Comparison of ENCODE assay signal across 9 mouse cellular contexts in genomic region chr16:91724247-91724646, GRCm38 (mm10). TPM values are rescaled to one million over a fixed set of nuclear protein-coding genes. Genes with fewer than 3 reads are reported as not detected.
DNase-seq lines count a peak whose midpoint lies in the region; ATAC-seq and TF ChIP-seq lines count a peak whose summit lies in the region.
"Had no signal": no experiment of that assay in that cellular context is flagged by ENCODE, and none has a peak within 500 bp of the region (broad histone marks: within the 10 kb centered on the region; RNA-seq: fewer than 3 reads in every experiment).

No protein-coding gene starts in this region.

- 42% methylated on average over 3 of the region's 3 CpGs for WGBS in liver, adult 2 months
- 49% methylated on average over 3 of the region's 3 CpGs for WGBS in liver, embryonic 11.5 days
- 29% methylated on average over 3 of the region's 3 CpGs for WGBS in hindbrain, embryonic 14.5 days

- no peaks in the 10 kb centered on the region for H3K27me3 ChIP-seq in liver, adult 2 months (ENCODE audit: control insufficient read depth, insufficient read depth, low read length)
- peaks cover under 1% of the 10 kb centered on the region; the same call in 1 of the 2 replicates for H3K27me3 ChIP-seq in liver, embryonic 11.5 days (replicated peaks; ENCODE audit: control insufficient read depth, insufficient read depth, low read length)
- H3K27me3 ChIP-seq in hindbrain, embryonic 14.5 days (ENCODE audit: control insufficient read depth, insufficient read depth, low read length): no peaks in the 10 kb centered on the region
- H3K27me3 ChIP-seq: heart, embryonic 13.5 days had no signal

- peaks cover 7% of the 10 kb centered on the region for H3K4me1 ChIP-seq in liver, adult 2 months (ENCODE audit: control insufficient read depth, insufficient read depth, low read length)
- H3K4me1 ChIP-seq in liver, embryonic 11.5 days (replicated peaks; ENCODE audit: control insufficient read depth, insufficient read depth, low read length): no peaks in the 10 kb centered on the region; the same call in 1 of the 2 replicates
- peaks cover 14% of the 10 kb centered on the region for H3K4me1 ChIP-seq in hindbrain, embryonic 14.5 days (replicated peaks; ENCODE audit: control insufficient read depth, insufficient read depth, low read length)

- H3K36me3 ChIP-seq in liver, adult 2 months (ENCODE audit: control insufficient read depth, insufficient read depth, low read length): no peaks in the 10 kb centered on the region
- peaks cover 10% of the 10 kb centered on the region; the same call in 1 of the 2 replicates for H3K36me3 ChIP-seq in liver, embryonic 11.5 days (ENCODE audit: control insufficient read depth, insufficient read depth, low read length)
- H3K36me3 ChIP-seq in hindbrain, embryonic 14.5 days (replicated peaks; ENCODE audit: control insufficient read depth, insufficient read depth): peaks cover 23% of the 10 kb centered on the region

- no peaks in the 10 kb centered on the region for H3K9me3 ChIP-seq in liver, embryonic 11.5 days (ENCODE audit: control insufficient read depth, low read length)
- no peaks in the 10 kb centered on the region for H3K9me3 ChIP-seq in hindbrain, embryonic 14.5 days (ENCODE audit: control insufficient read depth, low read length)
- H3K9me3 ChIP-seq: heart, embryonic 13.5 days had no signal

- ATAC-seq in liver, embryonic 11.5 days (replicated peaks; ENCODE audit: low FRiP score): no peak
- ATAC-seq in hindbrain, embryonic 14.5 days (ENCODE audit: low FRiP score): no peak

- no peak overlapping the region for H3K27ac ChIP-seq in liver, adult 2 months (replicated peaks; ENCODE audit: insufficient read depth, low read depth, low read length)
- H3K27ac ChIP-seq in liver, embryonic 11.5 days (ENCODE audit: low read depth, low read length): no peak overlapping the region
- H3K27ac ChIP-seq in hindbrain, embryonic 14.5 days: no peak overlapping the region
- H3K27ac ChIP-seq: heart, embryonic 13.5 days had no signal

- intact Hi-C loops in gastrocnemius, postnatal 14 days (cut with DNase I; ENCODE audit: low total_unique reads): loop anchor here (5.0 kb wide), 1 partner anchor 193 kb away; no protein-coding TSS in a partner anchor

- DNase-seq in liver, adult 2 months (ENCODE audit: extremely low read depth, low read depth, low spot score): peak; percentile 54
- no peak for DNase-seq in liver, embryonic 11.5 days (ENCODE audit: low spot score)
- DNase-seq in MN1 (ENCODE audit: low spot score): peak; percentile 28
- DNase-seq in brain, embryonic 14.5 days (ENCODE audit: low read depth): peak; percentile 66
- peak; percentile 41 for DNase-seq in gastrocnemius, postnatal 14 days
- peak; percentile 51 to 60 for DNase-seq in lung, adult 18-20 months
- DNase-seq in spleen, postnatal 4 days (ENCODE audit: low spot score in 2 of 2): peak; percentile 66 to 83
- no peak for DNase-seq in hindbrain, embryonic 14.5 days (ENCODE audit: low spot score)

- H3K79me2 ChIP-seq in liver, adult 2 months (ENCODE audit: control insufficient read depth, insufficient read depth, low read length): peaks cover 18% of the 10 kb centered on the region; the same call in 1 of the 2 replicates

- TF ChIP-seq CTCF in liver, adult 2 months (IDR thresholded peaks at IDR 0.05; ENCODE audit: low read depth, low read length): peak; percentile 83
- peak; percentile 62; the same call in 1 of the 2 replicates for TF ChIP-seq CTCF in brain, embryonic 14.5 days (IDR thresholded peaks at IDR 0.05; ENCODE audit: borderline replicate concordance, extremely low read depth, insufficient read depth, insufficient read length)

- H3K9ac ChIP-seq in liver, adult 2 months (ENCODE audit: low read depth, low read length): no peak overlapping the region
- no peak overlapping the region for H3K9ac ChIP-seq in liver, embryonic 11.5 days (ENCODE audit: low read depth, low read length)
- H3K9ac ChIP-seq in hindbrain, embryonic 14.5 days: no peak overlapping the region
- H3K9ac ChIP-seq: heart, embryonic 13.5 days had no signal

- H3K4me2 ChIP-seq in liver, embryonic 11.5 days: no peak overlapping the region
- no peak overlapping the region for H3K4me2 ChIP-seq in hindbrain, embryonic 14.5 days (replicated peaks)
- H3K4me2 ChIP-seq: heart, embryonic 13.5 days had no signal

- no peak overlapping the region for H3K4me3 ChIP-seq in liver, adult 2 months (ENCODE audit: insufficient read depth, low read depth, low read length)
- H3K4me3 ChIP-seq in liver, embryonic 11.5 days (ENCODE audit: low read depth, low read length): no peak overlapping the region
- no peak overlapping the region for H3K4me3 ChIP-seq in hindbrain, embryonic 14.5 days (replicated peaks; ENCODE audit: low read length)
- H3K4me3 ChIP-seq: heart, embryonic 13.5 days had no signal

- no peak for TF ChIP-seq POLR2A in liver, adult 2 months (IDR thresholded peaks at IDR 0.05; ENCODE audit: extremely low read depth, insufficient read depth, low read length)
- TF ChIP-seq POLR2A in brain, embryonic 14.5 days (IDR thresholded peaks at IDR 0.05; ENCODE audit: borderline replicate concordance, extremely low read depth, insufficient read depth, insufficient read length, poor library complexity, severe bottlenecking): no peak

RNA-seq across cellular contexts. Expression of gene Cryzl1, which starts 4.5 kb away (rescaled TPM):
- total RNA-seq in liver, adult 2 months (2014; rRNA removed): 23.1 and 24.6 TPM in 2 replicates
- polyA plus RNA-seq in liver, adult 2 months (2012; rRNA removed): 9.6 and 10.1 TPM in 2 replicates
- polyA plus RNA-seq in liver, embryonic 11.5 days (2014; fragmentation: Nextera tagmentation; extraction: Ambion mirVana): 56.4 and 57.7 TPM in 2 replicates
- polyA plus RNA-seq in brain, embryonic 14.5 days (2012; rRNA removed): 72.1 and 92.2 TPM in 2 replicates
- 10 to 100 TPM; 13.3 to 13.8 TPM for total RNA-seq in gastrocnemius, postnatal 14 days (2021)
- polyA plus RNA-seq in hindbrain, embryonic 14.5 days (2014; fragmentation: Nextera tagmentation; extraction: Ambion mirVana): 101 and 111 TPM in 2 replicates

RNA-seq across cellular contexts. Expression of gene Itsn1, which starts 4.8 kb away (rescaled TPM):
- 13.6 and 16.5 TPM in 2 replicates for total RNA-seq in liver, adult 2 months (2014; rRNA removed)
- 14.4 and 16.3 TPM in 2 replicates for polyA plus RNA-seq in liver, adult 2 months (2012; rRNA removed)
- polyA plus RNA-seq in liver, embryonic 11.5 days (2014; fragmentation: Nextera tagmentation; extraction: Ambion mirVana): 24.0 and 24.5 TPM in 2 replicates
- polyA plus RNA-seq in brain, embryonic 14.5 days (2012; rRNA removed): 62.2 and 82.6 TPM in 2 replicates
- total RNA-seq in gastrocnemius, postnatal 14 days (2021): 10 to 100 TPM; 45.6 to 52.0 TPM
- polyA plus RNA-seq in hindbrain, embryonic 14.5 days (2014; fragmentation: Nextera tagmentation; extraction: Ambion mirVana): 61.8 and 67.1 TPM in 2 replicates

RNA-seq across cellular contexts. Expression of gene Donson, which starts 35.7 kb away (rescaled TPM):
- total RNA-seq in liver, adult 2 months (2014; rRNA removed): 2.3 and 3.0 TPM in 2 replicates
- polyA plus RNA-seq in liver, adult 2 months (2012; rRNA removed): 1.6 and 2.9 TPM in 2 replicates
- polyA plus RNA-seq in liver, embryonic 11.5 days (2014; fragmentation: Nextera tagmentation; extraction: Ambion mirVana): 38.3 and 44.4 TPM in 2 replicates
- polyA plus RNA-seq in brain, embryonic 14.5 days (2012; rRNA removed): 36.4 and 45.3 TPM in 2 replicates
- total RNA-seq in gastrocnemius, postnatal 14 days (2021): 1 to 10 TPM; 1.6 to 1.8 TPM
- polyA plus RNA-seq in hindbrain, embryonic 14.5 days (2014; fragmentation: Nextera tagmentation; extraction: Ambion mirVana): 26.4 and 28.1 TPM in 2 replicates

Comparison
In these comparisons a context has a peak if more than half of its experiments do, and no peak if none do; other contexts are left out.
1. DNase-seq: peak in liver, adult 2 months (single experiment), MN1 (single experiment), brain, embryonic 14.5 days (single experiment), gastrocnemius, postnatal 14 days (single experiment), lung, adult 18-20 months (2 of 2) and spleen, postnatal 4 days (2 of 2); none in liver, embryonic 11.5 days (single experiment) and hindbrain, embryonic 14.5 days (single experiment).